Mouse (Mus musculus) small intestine, adult 2 months (tissue): ENCODE measurements around the gene Arhgef40.

Experiments
- CTCF ChIP-seq: fragments of 200-500 bp; IDR thresholded peaks from 2 replicates; pipeline ENCODE4 v1.5.1; 2012; ENCODE audit warnings: low read depth, mild to moderate bottlenecking, control low read depth, inconsistent platforms, low read length, moderate library complexity, mixed read lengths; ENCODE audit not compliant: insufficient replicate concordance, insufficient read length; ENCODE audit errors: extremely low read depth
- POLR2A ChIP-seq: fragments of 200-500 bp; IDR thresholded peaks from 2 replicates; pipeline ENCODE4 v1.6.1; 2012; ENCODE audit warnings: low read depth, mild to moderate bottlenecking, control low read depth, inconsistent platforms, low read length, moderate library complexity

DNA sequence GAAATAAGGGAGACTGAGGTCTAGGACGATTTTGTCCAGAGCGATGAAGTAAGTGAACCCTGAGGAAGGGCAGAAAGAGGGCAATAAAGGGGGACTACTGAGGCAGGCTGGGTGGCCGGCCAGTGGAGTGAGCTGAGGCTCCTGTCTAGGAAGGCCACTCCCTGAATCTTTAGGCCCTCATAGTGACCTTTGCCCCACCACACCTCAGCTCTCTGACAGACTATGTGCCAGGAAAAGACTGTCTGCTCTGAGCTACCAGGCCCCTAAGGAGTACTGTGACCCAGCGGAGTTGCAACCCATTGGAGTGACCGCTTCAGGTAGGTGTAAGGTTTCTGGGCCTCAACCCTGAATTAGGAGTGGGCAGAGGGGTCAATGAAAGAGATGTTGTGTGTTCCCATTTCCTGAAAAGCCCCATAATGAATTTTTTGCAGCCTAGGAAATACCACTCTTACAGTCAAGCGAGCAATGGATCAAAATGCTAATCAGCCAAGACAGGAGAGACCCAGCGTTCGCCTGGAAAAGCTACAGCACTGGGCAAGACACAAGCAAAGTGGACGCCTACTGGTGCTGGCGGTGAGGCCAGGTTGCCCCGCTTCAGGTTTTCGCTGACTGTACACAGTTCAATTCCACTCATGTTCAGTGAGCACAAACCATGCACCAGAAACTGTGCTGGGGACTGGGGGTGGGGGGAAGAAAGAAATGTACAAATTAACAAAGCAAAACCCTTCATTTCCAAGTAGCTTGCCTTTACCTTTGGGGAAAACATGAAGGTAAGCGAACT, 32.3 kb downstream of the Arhgef40 start:
- TF ChIP-seq CTCF (no peak), POLR2A (peak; percentile 40; the same call in 1 of the 2 replicates)
